Mouse (Mus musculus) heart, adult 2 months (tissue): ENCODE measurements at regions not wholly inside any gene's neighbourhood (a gene's known extent, or its start where the extent isn't known, plus 50 kb on each side); places are given as distances from the start of the nearest gene placed in this dataset.

ENCODE experiments used
- CTCF ChIP-seq: fragments of 200-600 bp; IDR thresholded peaks from 2 replicates; pipeline ENCODE4 v1.8.1; 2022; ENCODE audit warnings: antibody characterized with exemption, mild to moderate bottlenecking, moderate library complexity
- POLR2A ChIP-seq: fragments of 200-500 bp; IDR thresholded peaks from 2 replicates; pipeline ENCODE4 v1.6.1; 2011; ENCODE audit warnings: mild to moderate bottlenecking, low read depth, low read length, control low read depth; ENCODE audit not compliant: insufficient read depth

DNA sequence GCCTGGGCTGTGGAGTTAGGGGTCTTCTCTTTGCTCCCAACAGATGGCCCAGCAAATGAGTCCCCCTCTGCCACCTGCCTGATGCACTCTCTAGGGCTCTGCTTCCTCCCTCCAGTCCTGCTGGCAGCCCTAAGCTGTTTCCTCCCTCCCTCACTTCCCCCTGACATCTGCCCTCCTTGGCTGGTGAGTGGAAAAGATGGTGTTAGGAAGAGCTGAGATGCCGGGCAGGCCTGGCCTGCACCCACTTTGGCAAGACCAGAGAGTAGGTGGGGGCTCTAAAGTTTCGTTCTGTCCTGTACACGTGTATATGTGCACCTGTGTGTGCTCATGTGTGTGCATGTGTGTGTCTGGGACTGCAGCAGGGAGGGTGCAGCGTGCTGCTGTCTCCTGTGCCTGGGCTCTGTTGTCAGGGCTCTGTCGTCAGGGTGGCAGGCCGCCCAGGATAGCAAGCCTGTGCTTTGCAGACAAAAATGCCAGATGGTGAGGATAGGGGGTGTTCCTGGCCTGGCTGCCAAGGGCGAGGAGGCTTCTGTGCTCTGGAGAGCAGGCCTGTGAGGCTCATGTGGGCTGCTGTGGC, 91.7 kb downstream of the Rps24 start:
- TF ChIP-seq POLR2A (no peak), CTCF (no peak)
